Mouse (Mus musculus): Measurements from ENCODE around the gene Rxfp3. TPM values are rescaled to one million over a fixed set of nuclear protein-coding genes. Genes with fewer than 3 reads are reported as not detected.
"Not testable (repeated sequence)": the region's sequence is repeated elsewhere in the genome, so short reads cannot be mapped to it uniquely, and the experiment has no call there.

The Rxfp3 gene
- total RNA-seq, 2 experiments from 2014 or later = 0.12 to 0.13 TPM

GRCm38 (mm10) chr15:11036535-11037375, 1.0 kb downstream of the Rxfp3 start:
- DNase-seq (ENCODE audit: low spot score in 2 of 2) = peak in 1 of 2 experiments; percentile 23

- DNase-seq (ENCODE audit: low spot score in 2 of 2) = peak in 1 of 2 experiments; percentile 19
Measured at GRCm38 (mm10) chr15:11035947-11036474, 1.8 kb downstream of the Rxfp3 start.

- no peak for DNase-seq (ENCODE audit: low spot score in 2 of 2)
Measured at GRCm38 (mm10) chr15:11030188-11030587, 7.6 kb downstream of the Rxfp3 start.

GRCm38 (mm10) chr15:11026801-11027561, 10.8 kb downstream of the Rxfp3 start:
- DNase-seq (ENCODE audit: low spot score in 2 of 2) = no peak

- DNase-seq (ENCODE audit: low spot score in 2 of 2) = no peak
Measured at GRCm38 (mm10) chr15:11014931-11015330, 22.9 kb downstream of the Rxfp3 start.

- no peak for DNase-seq (ENCODE audit: low spot score in 2 of 2)
Measured at GRCm38 (mm10) chr15:11010976-11011548, 26.7 kb downstream of the Rxfp3 start.

GRCm38 (mm10) chr15:11008756-11009155, 29.0 kb downstream of the Rxfp3 start:
- DNase-seq (ENCODE audit: low spot score in 2 of 2) = no peak

GRCm38 (mm10) chr15:11004646-11005045, 33.1 kb downstream of the Rxfp3 start:
- DNase-seq (ENCODE audit: low spot score in 2 of 2) = no peak

GRCm38 (mm10) chr15:11003791-11004190, 34.0 kb downstream of the Rxfp3 start:
- no peak for DNase-seq (ENCODE audit: low spot score in 2 of 2)

- no peak for DNase-seq (ENCODE audit: low spot score in 2 of 2)
Measured at GRCm38 (mm10) chr15:11000421-11000820, 37.4 kb downstream of the Rxfp3 start, which contains the start of gene Slc45a2. Gene Slc45a2, plus strand, starts transcription at chr15:11000721.

- DNase-seq (ENCODE audit: low spot score in 2 of 2) = no peak
Measured at GRCm38 (mm10) chr15:10999832-11000231, 38.0 kb downstream of the Rxfp3 start.

- DNase-seq (ENCODE audit: low spot score in 2 of 2) = no peak
Measured at GRCm38 (mm10) chr15:10991566-10991965, 46.2 kb downstream of the Rxfp3 start.

- no peak for DNase-seq (ENCODE audit: low spot score in 2 of 2)
Measured at GRCm38 (mm10) chr15:10990411-10990810, 47.4 kb downstream of the Rxfp3 start.

- DNase-seq (ENCODE audit: low spot score in 2 of 2) = not testable (repeated sequence)
Measured at GRCm38 (mm10) chr15:10986477-10986876, 51.3 kb downstream of the Rxfp3 start.

- DNase-seq (ENCODE audit: low spot score in 2 of 2) = no peak
Measured at GRCm38 (mm10) chr15:10985756-10986155, 52.0 kb downstream of the Rxfp3 start.

Other genes with a start within 250 kb of the Rxfp3 start
- 100 to 1,000 TPM in 1 of 2 experiments, 10 to 100 TPM in 1; 88.6 to 108 TPM for gene C1qtnf3, start 85.7 kb downstream of the Rxfp3 start, total RNA-seq (2021)
- 10 to 100 TPM; 19.0 to 22.1 TPM for gene Amacr, start 56.2 kb downstream of the Rxfp3 start, total RNA-seq (2021)
- gene Slc45a2, start 37.3 kb downstream of the Rxfp3 start, total RNA-seq (2021) = under 1 TPM in 1 of 2 experiments, not detected in 1; 0.13 TPM
- 10 to 100 TPM; 38.0 to 39.4 TPM for gene Adamts12, start 26.8 kb upstream of the Rxfp3 start, total RNA-seq (2021)